Mouse (Mus musculus): ENCODE data around the gene Gstt4.
"Not testable (repeated sequence)": the region's sequence is repeated elsewhere in the genome, so short reads cannot be mapped to it uniquely, and the experiment has no call there.

Gstt4 gene

GRCm38 (mm10) chr10:75794880-75795279 lies 27.5 kb downstream of the Gstt4 start:
- in situ Hi-C loops (cut with MboI, MseI), result loop anchor here (25.0 kb wide), 1 partner anchor 483 kb away; the partner anchor contains the start of gene Adora2a

DNA sequence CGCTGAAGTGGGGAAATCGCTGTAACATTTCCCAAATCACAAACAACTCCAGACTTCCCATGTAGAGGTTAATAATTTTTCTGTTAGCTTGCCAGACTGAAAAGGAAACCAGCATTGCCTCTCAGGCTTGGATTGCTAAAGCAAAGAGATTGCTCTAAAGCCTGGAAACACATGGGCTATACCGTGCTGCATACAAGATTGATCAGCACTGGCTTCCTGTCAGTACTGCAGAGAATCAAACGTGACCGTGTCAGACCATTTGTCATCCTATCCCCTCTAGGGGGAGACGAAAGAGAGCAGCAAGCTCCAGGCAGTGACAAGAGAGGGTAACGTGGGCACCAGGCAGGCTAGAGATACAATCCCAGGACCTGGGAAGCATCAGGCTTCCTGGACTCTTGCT lies 31.6 kb downstream of the Gstt4 start:
- in situ Hi-C loops (cut with MboI, MseI), result loop anchor here (25.0 kb wide), 1 partner anchor 478 kb away; the partner anchor contains the start of gene Adora2a

DNA sequence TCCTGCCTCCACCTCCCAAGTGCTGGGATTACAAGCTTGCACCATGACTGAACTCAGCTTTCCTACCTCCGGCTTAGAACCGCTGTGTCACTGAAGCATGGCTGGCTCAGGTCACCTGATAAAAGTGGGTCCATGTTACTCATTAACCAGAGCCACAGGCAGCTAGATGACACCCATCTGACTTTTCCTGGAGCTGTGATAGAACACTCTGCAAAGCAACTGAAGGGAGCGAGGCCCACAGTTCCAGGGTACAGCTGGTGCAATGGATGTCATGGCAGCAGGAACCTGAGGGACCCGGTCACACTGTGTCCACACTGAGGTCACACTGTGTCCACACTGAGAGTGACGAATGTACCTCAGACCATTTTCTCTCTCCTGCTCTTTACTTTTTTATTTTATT lies 32.5 kb downstream of the Gstt4 start:
- in situ Hi-C loops (cut with MboI, MseI), result loop anchor here (25.0 kb wide), 1 partner anchor 478 kb away; the partner anchor contains the start of gene Adora2a

DNA sequence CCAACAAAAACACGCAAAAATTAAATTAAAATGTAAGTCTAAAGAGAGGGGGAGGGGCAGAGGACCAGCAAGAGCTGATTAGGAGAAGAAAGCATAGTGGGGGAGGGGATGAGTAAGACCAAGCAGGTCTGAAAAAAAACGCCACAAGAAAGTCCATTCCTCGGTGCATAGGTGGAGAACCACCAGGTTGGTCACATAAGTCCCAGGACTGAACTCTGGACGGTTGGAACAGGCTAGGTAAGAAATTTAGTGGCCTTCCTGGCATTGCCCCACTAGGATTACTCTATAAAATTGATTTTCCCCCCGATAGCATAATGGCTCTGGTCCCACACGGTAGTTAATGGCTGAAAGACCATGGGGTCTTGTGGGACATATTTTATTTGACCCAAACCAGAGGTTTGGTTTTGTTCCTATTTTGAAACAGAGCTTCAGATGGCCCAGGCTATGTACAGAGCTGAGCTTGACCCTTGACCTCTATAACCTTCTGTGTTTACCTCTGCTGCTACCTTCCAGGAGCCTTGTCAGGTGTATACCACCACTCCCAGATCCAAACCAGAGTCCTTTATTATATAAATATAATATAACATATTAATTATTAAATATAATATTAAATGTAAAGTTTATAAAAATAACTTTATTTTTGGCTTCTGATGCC lies 33.1 kb downstream of the Gstt4 start:
- in situ Hi-C loops (cut with MboI, MseI), result loop anchor here (25.0 kb wide), 1 partner anchor 477 kb away; the partner anchor contains the start of gene Adora2a

DNA sequence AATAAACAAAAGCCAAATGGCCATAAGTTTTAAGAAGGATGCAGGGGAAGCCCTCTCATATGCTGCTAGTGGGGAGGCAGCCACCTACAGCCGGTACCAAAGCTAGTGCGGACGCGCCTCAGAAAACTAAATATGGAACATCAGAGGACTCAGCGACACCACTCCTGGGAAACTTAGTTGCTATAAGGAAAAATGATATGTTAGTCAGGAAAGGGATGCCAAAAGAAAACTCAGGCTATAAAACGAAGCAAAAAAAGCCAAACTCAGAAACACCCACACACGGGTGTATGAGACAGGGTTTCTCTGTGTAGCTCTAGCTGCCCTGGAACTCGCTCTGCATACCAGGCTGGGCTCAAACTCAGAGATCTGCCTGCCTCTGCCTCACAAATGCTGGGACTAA lies 34.1 kb downstream of the Gstt4 start:
- in situ Hi-C loops (cut with MboI, MseI), result loop anchor here (25.0 kb wide), 1 partner anchor 476 kb away; the partner anchor contains the start of gene Adora2a

DNA sequence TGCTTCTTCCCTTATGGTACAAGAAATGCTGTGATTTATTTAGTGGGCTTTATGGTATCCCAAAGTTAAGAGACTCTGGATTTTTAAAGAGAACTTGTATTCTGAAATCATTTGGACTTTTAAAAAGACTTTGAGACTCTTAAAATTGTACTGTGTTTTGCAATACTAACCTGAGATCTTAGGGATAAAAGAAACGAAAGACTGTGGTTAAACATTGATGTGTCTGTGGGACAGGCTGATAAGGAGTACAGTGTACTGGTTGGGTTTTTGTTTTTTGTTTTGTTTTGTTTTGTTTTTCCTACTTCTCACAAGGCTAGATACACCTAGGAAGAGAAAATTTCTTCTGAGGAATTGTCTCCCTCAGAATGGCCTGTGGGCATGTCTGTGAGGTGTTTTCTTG lies 36.9 kb downstream of the Gstt4 start:
- in situ Hi-C loops (cut with MboI, MseI), result loop anchor here (25.0 kb wide), 1 partner anchor 473 kb away; the partner anchor contains the start of gene Adora2a

DNA sequence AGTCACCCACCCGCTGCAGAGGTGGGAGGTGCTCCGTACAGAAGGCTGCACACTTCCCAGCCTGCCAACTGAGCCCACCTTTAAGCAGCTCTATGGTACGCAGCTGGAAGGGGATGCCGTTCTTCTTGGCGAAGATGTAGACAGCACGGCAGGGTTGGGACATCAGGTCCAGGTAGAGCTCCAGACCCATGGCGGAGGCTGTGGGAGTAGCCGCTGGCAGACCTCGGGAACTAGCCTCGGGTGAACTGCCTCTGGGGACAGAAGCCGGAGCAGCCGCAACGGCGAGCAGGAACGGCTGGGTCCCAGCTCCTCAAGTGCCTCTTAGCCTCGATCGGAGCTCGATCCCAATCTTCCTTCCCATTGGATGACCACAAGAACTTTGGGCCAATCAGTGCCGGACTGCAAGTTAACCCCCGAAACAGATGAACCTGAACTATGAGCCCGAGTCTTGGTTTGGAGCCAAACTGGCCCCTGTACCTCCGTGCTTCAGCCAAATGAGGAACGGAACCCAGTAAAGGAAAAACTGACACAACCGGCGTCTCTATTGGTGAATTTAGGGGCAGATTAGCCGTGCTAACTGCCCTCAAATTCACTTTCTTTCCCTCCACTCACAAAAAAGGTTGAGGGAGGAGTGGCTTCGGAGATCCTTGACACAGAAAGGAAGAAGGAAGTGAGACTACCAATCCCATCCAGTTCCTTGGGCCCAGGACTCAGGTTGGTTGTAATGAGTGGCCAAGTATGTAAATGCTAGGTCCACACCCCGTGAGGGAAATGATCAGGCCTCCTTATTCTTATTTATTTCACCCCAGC lies 41.4 kb downstream of the Gstt4 start, which contains the start of the genes Gm20441 and Gstt3:
Gene Gm20441 (minus strand): TSS at position 186 of the 810 bp plus-strand sequence.
Gene Gstt3 (minus strand): TSS at position 646 of the 810 bp plus-strand sequence.
- in situ Hi-C loops (cut with MboI, MseI), result loop anchor here (5.0 to 25.0 kb wide), 2 partner anchors 46 to 469 kb away; partner anchors contain the start of gene Adora2a

DNA sequence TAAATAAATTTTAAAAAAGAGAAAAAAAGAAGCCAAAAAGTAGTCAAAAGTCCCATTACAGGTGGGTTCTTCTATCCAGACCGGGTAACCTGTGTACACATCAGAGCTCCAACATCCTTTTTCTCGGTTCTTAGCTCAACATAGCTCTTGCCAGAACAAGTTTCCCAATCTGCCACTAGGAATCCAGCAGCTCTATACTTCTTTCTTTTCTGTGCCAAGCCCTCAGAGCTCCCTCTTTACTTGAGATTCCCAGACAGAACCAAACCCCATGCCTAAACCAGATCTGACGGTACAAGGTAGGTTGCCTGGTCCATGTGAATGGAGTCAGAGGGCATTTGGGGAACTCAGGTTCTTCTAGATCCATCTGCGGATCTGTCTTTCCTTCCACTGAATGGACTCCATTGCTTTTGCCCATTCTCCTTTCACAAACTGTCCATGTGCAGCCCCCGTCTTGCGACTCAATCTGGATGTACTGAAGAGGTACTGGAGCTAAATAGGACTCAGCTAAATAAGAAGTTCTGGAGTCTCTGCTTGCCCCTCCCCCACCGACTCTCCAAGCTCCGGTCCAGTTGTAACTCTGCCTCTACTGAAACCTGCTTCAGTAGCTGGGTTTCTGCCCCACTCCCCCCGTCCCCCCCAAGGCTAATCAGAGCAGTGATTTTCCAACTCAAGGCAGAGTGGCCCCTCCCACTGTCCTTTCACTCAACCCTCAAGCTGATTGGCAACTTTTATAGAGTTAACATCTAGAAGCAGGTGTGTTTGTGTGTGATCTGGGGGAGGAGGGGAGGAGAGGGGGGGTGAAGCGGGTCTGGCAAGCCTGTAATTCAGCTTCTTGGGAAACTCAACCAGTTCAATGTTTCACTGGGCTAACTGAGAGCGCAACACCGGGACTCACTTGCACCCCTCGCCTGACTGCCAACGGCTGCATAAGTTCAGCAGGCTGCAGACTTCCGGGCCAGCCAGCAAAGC lies 42.9 kb downstream of the Gstt4 start:
- in situ Hi-C loops (cut with MboI, MseI), result loop anchor here (5.0 to 25.0 kb wide), 2 partner anchors 48 to 467 kb away; partner anchors contain the start of gene Adora2a

GRCm38 (mm10) chr10:75777885-75778284 lies 44.5 kb downstream of the Gstt4 start:
- in situ Hi-C loops (cut with MboI, MseI), result loop anchor here (25.0 kb wide), 1 partner anchor 466 kb away; the partner anchor contains the start of gene Adora2a

GRCm38 (mm10) chr10:75776562-75776961 lies 45.8 kb downstream of the Gstt4 start:
- in situ Hi-C loops (cut with MboI, MseI), result loop anchor here (25.0 kb wide), 1 partner anchor 464 kb away; the partner anchor contains the start of gene Adora2a

- in situ Hi-C loops (cut with MboI, MseI), result no loop called here
Observed at GRCm38 (mm10) chr10:75774587-75774986, 47.8 kb downstream of the Gstt4 start.

DNA sequence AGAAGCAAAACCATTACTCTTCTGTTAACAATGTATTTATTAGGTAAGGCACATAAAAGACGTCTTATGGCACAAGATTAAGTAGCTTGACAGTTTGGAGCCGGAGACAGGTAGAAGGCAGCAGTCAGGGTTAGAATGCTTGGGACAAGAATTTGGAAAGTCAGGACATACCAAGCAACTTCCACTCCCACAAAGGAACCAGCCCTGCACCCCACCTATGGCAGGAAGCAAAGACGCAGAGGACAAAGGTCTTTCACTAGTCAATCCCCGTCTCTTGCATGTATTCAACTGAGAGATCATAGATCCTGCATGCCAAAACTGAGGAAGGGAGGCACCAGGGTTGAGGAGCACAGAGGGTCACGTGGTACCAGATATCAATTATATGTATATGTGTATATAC lies 48.2 kb downstream of the Gstt4 start:
- in situ Hi-C loops (cut with MboI, MseI), result no loop called here

- in situ Hi-C loops (cut with MboI, MseI), result no loop called here
Observed at GRCm38 (mm10) chr10:75772795-75773664, 49.3 kb downstream of the Gstt4 start, which contains the start of gene Ddt. Gene Ddt (minus strand): TSS chr10:75773414.

DNA sequence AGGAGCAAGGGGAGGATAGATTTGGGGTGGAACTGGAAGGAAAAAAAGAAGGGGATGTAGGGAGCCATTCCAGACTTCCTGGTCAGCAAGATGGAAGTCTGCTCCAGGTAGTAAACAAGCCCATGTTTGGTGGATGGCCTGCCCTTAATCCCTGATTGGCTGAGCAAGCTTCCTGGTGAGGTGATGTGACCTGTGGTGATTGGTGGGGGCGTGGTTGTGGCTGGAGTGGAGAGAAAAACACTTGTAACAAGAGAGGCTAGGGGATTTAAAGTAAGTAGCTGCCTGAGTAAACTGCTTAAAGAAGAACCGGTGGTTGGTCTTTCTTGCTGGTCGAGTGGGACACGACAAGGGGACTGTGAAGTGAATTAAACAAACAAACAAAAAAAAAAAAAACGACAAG lies 54.6 kb downstream of the Gstt4 start:
- in situ Hi-C loops (cut with MboI, MseI), result not testable (repeated sequence)

GRCm38 (mm10) chr10:75766856-75767255 lies 55.5 kb downstream of the Gstt4 start:
- in situ Hi-C loops (cut with MboI, MseI), result no loop called here

All from T-helper 1 cell (primary cell).